Mouse (Mus musculus) heart, embryonic 12.5 days (tissue): Measurements from ENCODE around the gene Plek. TPM values are rescaled to one million over a fixed set of nuclear protein-coding genes. Genes with fewer than 3 reads are reported as not detected.

Experiments used
- ATAC-seq: fragments of 200-750 bp; cut with Nextera tagmentation; 2 replicates; pipeline ENCODE4 v1.8.0; 2017; ENCODE audit warnings: moderate TSS enrichment, moderate library complexity; ENCODE audit not compliant: insufficient number of reproducible peaks, low FRiP score
- H3K27ac ChIP-seq: fragments of 300-500 bp; sonication (generic); 2 replicates; pipeline ENCODE4 v1.5.1; 2016; ENCODE audit warnings: mild to moderate bottlenecking, moderate library complexity; ENCODE audit not compliant: poor library complexity, severe bottlenecking
- H3K27me3 ChIP-seq: fragments of 300-500 bp; sonication (generic); replicated peaks from 2 replicates; pipeline ENCODE4 v1.6.1; 2016; ENCODE audit warnings: mild to moderate bottlenecking, moderate library complexity
- H3K36me3 ChIP-seq: fragments of 300-500 bp; sonication (generic); 2 replicates; pipeline ENCODE4 v1.6.1; 2016; ENCODE audit warnings: mild to moderate bottlenecking, moderate library complexity
- H3K4me1 ChIP-seq: fragments of 300-500 bp; sonication (generic); replicated peaks from 2 replicates; pipeline ENCODE4 v1.6.1; 2016; ENCODE audit warnings: mild to moderate bottlenecking
- H3K4me2 ChIP-seq: fragments of 300-500 bp; sonication (generic); 2 replicates; pipeline ENCODE4 v1.6.1; 2016; ENCODE audit warnings: mild to moderate bottlenecking, moderate library complexity
- H3K4me3 ChIP-seq: fragments of 300-500 bp; sonication (generic); 2 replicates; pipeline ENCODE4 v1.5.1; 2016; ENCODE audit warnings: mild to moderate bottlenecking
- H3K9ac ChIP-seq: fragments of 300-500 bp; sonication (generic); 2 replicates; pipeline ENCODE4 v1.6.1; 2016; ENCODE audit warnings: mild to moderate bottlenecking, moderate library complexity
- H3K9me3 ChIP-seq: fragments of 300-500 bp; sonication (generic); replicated peaks from 2 replicates; pipeline ENCODE4 v1.6.1; 2016; ENCODE audit warnings: mild to moderate bottlenecking, moderate library complexity
- WGBS: fragments of 180-500 bp; shearing (Covaris S2); methylation state at CpG from one replicate; pipeline ENCODE4 v1.1.7; 2016; 5-methylcytosine and 5-hydroxymethylcytosine counted together
- polyA plus RNA-seq: library from polyadenylated mRNA; unstranded; fragments of >200 nt; fragmentation: Nextera tagmentation; extraction: Ambion mirVana; gene quantifications from 2 replicates; pipeline ENCODE4 v1.2.1, GENCODE M21; 2016

Gene Plek
- polyA plus RNA-seq, 1 experiment from 2014 or later = 6.0 TPM

- no peak overlapping the region for H3K9ac ChIP-seq
- H3K4me2 ChIP-seq = no peak overlapping the region
- H3K4me1 ChIP-seq = no peaks in the 10 kb centered on the region
- no peaks in the 10 kb centered on the region for H3K36me3 ChIP-seq
- no peak overlapping the region for H3K4me3 ChIP-seq
- no peak for ATAC-seq
- no peaks in the 10 kb centered on the region for H3K27me3 ChIP-seq
- no peak overlapping the region for H3K27ac ChIP-seq
- H3K9me3 ChIP-seq = no peaks in the 10 kb centered on the region
Observed at GRCm38 (mm10) chr11:16999933-17000332, 52.2 kb downstream of the Plek start.

DNA sequence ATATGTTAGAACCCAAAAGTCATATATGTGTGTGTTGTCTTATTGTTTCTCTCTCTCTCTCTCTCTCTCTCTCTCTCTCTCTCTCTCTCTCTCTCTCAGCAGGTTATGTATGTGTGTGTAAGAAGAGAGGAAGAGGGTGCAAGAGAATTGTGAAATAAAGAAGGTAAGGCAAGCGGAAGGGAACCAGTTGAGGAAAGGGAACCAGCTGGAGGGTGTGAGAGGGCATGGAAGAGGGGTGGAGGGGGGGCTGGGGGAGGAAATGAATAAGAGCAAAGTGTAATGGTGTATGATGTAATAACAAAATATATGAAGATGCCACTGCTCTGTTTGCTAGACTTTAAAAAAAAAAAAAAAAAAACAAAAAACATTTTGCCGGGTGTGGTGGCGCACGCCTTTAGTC, 52.8 kb downstream of the Plek start:
- H3K27ac ChIP-seq = no peak overlapping the region
- no peaks in the 10 kb centered on the region for H3K9me3 ChIP-seq
- H3K36me3 ChIP-seq = no peaks in the 10 kb centered on the region
- H3K4me1 ChIP-seq = no peaks in the 10 kb centered on the region
- WGBS = 86% methylated on average over 4 of the region's 4 CpGs
- H3K27me3 ChIP-seq = no peaks in the 10 kb centered on the region
- no peak overlapping the region for H3K4me2 ChIP-seq
- no peak for ATAC-seq
- H3K9ac ChIP-seq = no peak overlapping the region
- H3K4me3 ChIP-seq = no peak overlapping the region

- Histone ChIP-seq H3K27me3 (no peaks in the 10 kb centered on the region), H3K27ac (no peak overlapping the region), H3K4me1 (no peaks in the 10 kb centered on the region), H3K4me2 (no peak overlapping the region), H3K9ac (no peak overlapping the region), H3K9me3 (no peaks in the 10 kb centered on the region), H3K36me3 (no peaks in the 10 kb centered on the region), H3K4me3 (no peak overlapping the region)
- no peak for ATAC-seq
Observed at GRCm38 (mm10) chr11:16997465-16997864, 54.7 kb downstream of the Plek start.

GRCm38 (mm10) chr11:16996818-16997217, 55.4 kb downstream of the Plek start:
- Histone ChIP-seq H3K36me3 (no peaks in the 10 kb centered on the region), H3K4me1 (no peaks in the 10 kb centered on the region), H3K9me3 (no peaks in the 10 kb centered on the region), H3K27ac (no peak overlapping the region), H3K4me3 (no peak overlapping the region), H3K27me3 (no peaks in the 10 kb centered on the region), H3K4me2 (no peak overlapping the region), H3K9ac (no peak overlapping the region)
- ATAC-seq = no peak

DNA sequence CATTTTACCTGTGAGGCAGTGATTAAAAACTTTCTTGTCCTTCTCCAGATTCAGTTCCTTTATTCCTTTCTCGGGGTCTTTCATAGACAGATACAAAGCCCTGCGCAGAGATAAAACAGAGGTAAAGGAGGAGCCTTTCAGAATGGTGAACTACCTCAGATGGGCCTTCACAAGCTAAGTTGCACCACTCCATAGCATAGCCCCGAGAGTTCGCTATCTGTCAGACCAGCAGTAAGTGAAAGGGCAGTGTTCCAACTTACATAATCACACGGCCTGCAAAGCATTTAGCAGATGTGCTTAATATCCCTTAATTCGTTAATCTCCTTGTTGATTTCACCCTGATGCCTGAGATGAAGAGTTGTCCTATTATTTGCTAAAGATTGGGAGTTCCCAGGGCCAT, 59.3 kb downstream of the Plek start:
- H3K9me3 ChIP-seq = no peaks in the 10 kb centered on the region
- H3K36me3 ChIP-seq = no peaks in the 10 kb centered on the region
- H3K4me1 ChIP-seq = no peaks in the 10 kb centered on the region
- no peaks in the 10 kb centered on the region for H3K27me3 ChIP-seq
- WGBS = 73% methylated on average over 6 of the region's 6 CpGs
- ATAC-seq = no peak
- H3K4me2 ChIP-seq = no peak overlapping the region
- no peak overlapping the region for H3K4me3 ChIP-seq
- H3K9ac ChIP-seq = no peak overlapping the region
- no peak overlapping the region for H3K27ac ChIP-seq

DNA sequence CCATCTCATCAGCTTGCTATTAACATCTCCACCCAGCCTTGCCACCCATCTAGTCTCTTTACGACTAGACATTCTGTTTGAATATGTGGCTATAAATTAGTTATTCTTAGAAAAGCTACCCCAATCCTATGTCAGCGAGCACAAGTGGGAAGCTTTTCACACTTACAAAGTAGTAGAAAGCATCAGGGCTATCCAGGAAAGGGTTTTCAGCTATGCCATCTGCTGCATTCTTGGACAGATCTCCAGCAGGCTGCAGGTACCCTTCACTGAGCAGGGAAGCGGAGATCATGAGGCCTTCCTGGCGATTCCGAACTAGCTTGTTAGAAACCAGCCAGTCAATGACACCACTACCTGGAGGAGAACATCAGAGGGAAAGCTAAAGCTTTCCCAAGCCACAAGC, 62.3 kb downstream of the Plek start:
- 84% methylated on average over 5 of the region's 5 CpGs for WGBS
- Histone ChIP-seq H3K4me3 (no peak overlapping the region), H3K4me1 (no peaks in the 10 kb centered on the region), H3K4me2 (no peak overlapping the region), H3K27ac (no peak overlapping the region), H3K9me3 (no peaks in the 10 kb centered on the region), H3K9ac (no peak overlapping the region), H3K36me3 (no peaks in the 10 kb centered on the region), H3K27me3 (no peaks in the 10 kb centered on the region)
- no peak for ATAC-seq

DNA sequence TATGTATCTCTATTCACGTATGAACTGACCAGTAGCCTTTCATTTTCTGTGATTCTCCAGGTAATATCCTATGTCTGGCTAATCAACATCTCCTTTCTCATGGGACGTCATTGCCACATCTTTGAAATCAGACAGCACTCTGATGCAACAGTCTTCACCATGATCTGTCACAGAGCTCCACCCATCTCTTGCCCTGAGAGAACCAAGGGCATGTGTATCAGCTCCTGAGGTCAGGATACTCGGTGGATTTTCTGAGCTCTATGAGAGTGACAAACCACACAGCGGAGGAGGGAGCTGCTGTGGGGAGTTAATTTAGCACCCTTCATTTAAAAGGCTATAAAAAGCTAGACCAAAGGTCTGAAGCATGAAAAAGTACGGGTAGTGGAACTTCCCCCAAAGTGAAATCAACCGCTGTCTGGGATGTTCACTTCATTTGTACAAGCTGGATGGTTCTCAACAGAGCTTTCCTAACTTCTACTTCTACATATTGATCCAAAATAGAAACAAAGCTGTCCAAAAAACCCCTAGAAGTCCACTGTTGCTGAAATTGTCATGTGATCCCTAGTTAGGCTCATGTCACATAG, 64.3 kb downstream of the Plek start:
- H3K9ac ChIP-seq = no peak overlapping the region
- H3K4me3 ChIP-seq = no peak overlapping the region
- WGBS = 67% methylated on average over 6 of the region's 6 CpGs
- H3K27me3 ChIP-seq = no peaks in the 10 kb centered on the region
- no peak overlapping the region for H3K4me2 ChIP-seq
- no peak for ATAC-seq
- H3K27ac ChIP-seq = no peak overlapping the region
- H3K9me3 ChIP-seq = no peaks in the 10 kb centered on the region
- no peaks in the 10 kb centered on the region for H3K36me3 ChIP-seq
- no peaks in the 10 kb centered on the region for H3K4me1 ChIP-seq

DNA sequence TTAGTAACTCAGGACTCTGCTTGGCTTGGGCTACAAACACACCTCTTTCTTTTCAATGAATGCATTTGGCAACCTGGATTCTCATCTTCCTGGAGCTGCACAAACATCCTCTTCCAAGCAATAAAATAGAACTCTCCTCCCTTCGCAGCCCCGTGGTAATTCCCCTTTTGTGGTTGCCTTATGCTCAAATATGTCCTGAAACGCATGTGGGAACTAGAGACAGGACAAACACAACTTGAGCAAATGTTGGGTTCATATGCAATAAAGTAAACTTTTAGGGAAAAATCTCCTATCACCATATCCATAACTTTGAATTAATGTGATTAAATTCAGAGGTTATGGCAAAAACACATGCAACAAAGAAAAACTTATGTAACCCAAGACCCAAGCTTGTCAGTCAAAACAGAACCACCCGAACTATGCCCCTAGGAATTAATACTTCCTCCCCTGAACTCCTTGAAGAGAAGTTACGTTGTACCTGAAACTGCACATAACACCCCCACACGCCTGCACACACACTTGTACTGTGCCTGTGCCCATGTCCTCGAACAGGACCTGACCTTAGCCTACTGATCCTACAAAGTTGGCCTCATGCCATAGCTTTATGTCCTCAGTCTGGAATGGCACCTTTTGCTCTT, 65.5 kb downstream of the Plek start:
- no peak overlapping the region for H3K4me2 ChIP-seq
- ATAC-seq = no peak

GRCm38 (mm10) chr11:16978161-16978707, 73.9 kb downstream of the Plek start:
- peaks cover 5% of the 10 kb centered on the region; the same call in 1 of the 2 replicates for H3K4me1 ChIP-seq
- 71% methylated on average over 5 of the region's 5 CpGs for WGBS
- no peak for ATAC-seq

More for the DNA sequence above, 65.5 kb downstream of the Plek start:
- Histone ChIP-seq H3K9ac (no peak overlapping the region), H3K9me3 (no peaks in the 10 kb centered on the region), H3K4me3 (no peak overlapping the region), H3K36me3 (no peaks in the 10 kb centered on the region), H3K27me3 (no peaks in the 10 kb centered on the region), H3K4me1 (no peaks in the 10 kb centered on the region), H3K27ac (no peak overlapping the region)
- 76% methylated on average over 7 of the region's 7 CpGs for WGBS

DNA sequence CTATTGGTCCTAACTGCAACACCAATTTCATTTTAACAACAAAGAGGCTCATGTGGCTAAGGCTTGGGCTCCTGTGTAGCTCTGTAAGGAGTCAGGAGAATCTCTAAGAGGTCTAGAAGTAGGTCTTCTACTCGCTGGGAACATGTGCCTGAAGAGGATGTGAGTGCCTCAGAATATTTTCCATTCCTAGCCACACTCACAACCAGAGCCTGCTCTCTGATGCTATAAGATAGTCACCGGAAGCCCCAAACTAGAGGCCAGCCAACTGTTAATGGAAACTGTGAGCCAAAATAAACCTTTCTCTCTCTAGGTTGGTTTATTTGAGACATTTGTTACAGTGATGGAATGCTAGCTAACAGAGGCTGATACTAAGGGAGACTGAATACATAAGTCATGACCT, 74.6 kb downstream of the Plek start:
- Histone ChIP-seq H3K4me3 (no peak overlapping the region), H3K4me1 (peaks cover 5% of the 10 kb centered on the region; the same call in 1 of the 2 replicates), H3K4me2 (no peak overlapping the region), H3K27ac (peak overlapping the region; percentile 43; the same call in 1 of the 2 replicates), H3K36me3 (no peaks in the 10 kb centered on the region), H3K9me3 (no peaks in the 10 kb centered on the region), H3K27me3 (no peaks in the 10 kb centered on the region), H3K9ac (no peak overlapping the region)
- no peak for ATAC-seq
- WGBS = 39% methylated on average over 2 of the region's 2 CpGs

More at GRCm38 (mm10) chr11:16978161-16978707, 73.9 kb downstream of the Plek start:
- Histone ChIP-seq H3K4me2 (no peak overlapping the region), H3K36me3 (no peaks in the 10 kb centered on the region), H3K27me3 (no peaks in the 10 kb centered on the region), H3K9ac (no peak overlapping the region), H3K4me3 (no peak overlapping the region), H3K27ac (no peak overlapping the region), H3K9me3 (no peaks in the 10 kb centered on the region)

GRCm38 (mm10) chr11:16976937-16977336, 75.2 kb downstream of the Plek start:
- H3K27me3 ChIP-seq = no peaks in the 10 kb centered on the region

More at GRCm38 (mm10) chr11:16976937-16977336, 75.2 kb downstream of the Plek start:
- H3K9ac ChIP-seq = no peak overlapping the region
- no peak overlapping the region for H3K4me3 ChIP-seq
- no peaks in the 10 kb centered on the region for H3K36me3 ChIP-seq
- 35% methylated on average over 4 of the region's 4 CpGs for WGBS
- no peaks in the 10 kb centered on the region for H3K9me3 ChIP-seq
- peaks cover 5% of the 10 kb centered on the region; the same call in 1 of the 2 replicates for H3K4me1 ChIP-seq
- ATAC-seq = peak; percentile 77
- peak overlapping the region; percentile 43; the same call in 1 of the 2 replicates for H3K27ac ChIP-seq
- H3K4me2 ChIP-seq = no peak overlapping the region
